Mouse (Mus musculus): ENCODE results near the gene Znrf1. TPM values are rescaled to one million over a fixed set of nuclear protein-coding genes. Genes with fewer than 3 reads are reported as not detected.
A peak's percentile ranks its signal among the peaks of the same experiment; 100 is the strongest.

The Znrf1 gene
- polyA plus RNA-seq, 1 experiment from 2014 or later = 37.4 TPM

- H3K9ac ChIP-seq (ENCODE audit: low read depth, low read length) = no peak overlapping the region
- 82% methylated on average over 12 of the region's 12 CpGs for WGBS
- ATAC-seq (ENCODE audit: low FRiP score, low TSS enrichment) = no peak
- H3K4me2 ChIP-seq (replicated peaks; ENCODE audit: low read depth, low read length) = no peak overlapping the region
- no peaks in the 10 kb centered on the region for H3K27me3 ChIP-seq (ENCODE audit: control insufficient read depth, insufficient read depth, low read length)
- H3K27ac ChIP-seq (ENCODE audit: low read depth, low read length) = 0 out of 2 replicates have a peak overlapping the region, but pooled peaks have one; percentile 11
- H3K9me3 ChIP-seq (ENCODE audit: control insufficient read depth, low read length) = no peaks in the 10 kb centered on the region
- H3K36me3 ChIP-seq (ENCODE audit: control insufficient read depth, insufficient read depth, low read length) = peaks cover 22% of the 10 kb centered on the region
- H3K4me1 ChIP-seq (ENCODE audit: control insufficient read depth, insufficient read depth, low read length) = no peaks in the 10 kb centered on the region
- H3K4me3 ChIP-seq (ENCODE audit: low read length) = no peak overlapping the region
Measured at GRCm38 (mm10) chr8:111624081-111624852, 88.4 kb downstream of the Znrf1 start.

- no peaks in the 10 kb centered on the region for H3K9me3 ChIP-seq (ENCODE audit: control insufficient read depth, low read length)
- 0 out of 2 replicates have a peak, but pooled peaks cover 3% of the 10 kb centered on the region for H3K4me1 ChIP-seq (ENCODE audit: control insufficient read depth, insufficient read depth, low read length)
- no peak overlapping the region for H3K27ac ChIP-seq (ENCODE audit: low read depth, low read length)
- H3K4me2 ChIP-seq (replicated peaks; ENCODE audit: low read depth, low read length) = no peak overlapping the region
- H3K36me3 ChIP-seq (ENCODE audit: control insufficient read depth, insufficient read depth, low read length) = peaks cover 21% of the 10 kb centered on the region
- ATAC-seq (ENCODE audit: low FRiP score, low TSS enrichment) = no peak
- no peak overlapping the region for H3K4me3 ChIP-seq (ENCODE audit: low read length)
- H3K9ac ChIP-seq (ENCODE audit: low read depth, low read length) = no peak overlapping the region
- H3K27me3 ChIP-seq (ENCODE audit: control insufficient read depth, insufficient read depth, low read length) = no peaks in the 10 kb centered on the region
- WGBS = 93% methylated on average over 10 of the region's 10 CpGs
Measured at GRCm38 (mm10) chr8:111624853-111625221, 88.9 kb downstream of the Znrf1 start.

GRCm38 (mm10) chr8:111625694-111626527 lies 90.0 kb downstream of the Znrf1 start:
- Histone ChIP-seq H3K36me3 (ENCODE audit: control insufficient read depth, insufficient read depth, low read length) (peaks cover 21% of the 10 kb centered on the region), H3K9ac (ENCODE audit: low read depth, low read length) (no peak overlapping the region), H3K27me3 (ENCODE audit: control insufficient read depth, insufficient read depth, low read length) (no peaks in the 10 kb centered on the region), H3K4me1 (ENCODE audit: control insufficient read depth, insufficient read depth, low read length) (0 out of 2 replicates have a peak, but pooled peaks cover 3% of the 10 kb centered on the region), H3K4me2 (replicated peaks; ENCODE audit: low read depth, low read length) (no peak overlapping the region), H3K4me3 (ENCODE audit: low read length) (no peak overlapping the region), H3K27ac (ENCODE audit: low read depth, low read length) (no peak overlapping the region), H3K9me3 (ENCODE audit: control insufficient read depth, low read length) (no peaks in the 10 kb centered on the region)
- 38% methylated on average over 6 of the region's 6 CpGs for WGBS
- peak; percentile 20; the same call in 1 of the 2 replicates for ATAC-seq (ENCODE audit: low FRiP score, low TSS enrichment)

GRCm38 (mm10) chr8:111626528-111626820 lies 90.6 kb downstream of the Znrf1 start:
- Histone ChIP-seq H3K4me1 (ENCODE audit: control insufficient read depth, insufficient read depth, low read length) (0 out of 2 replicates have a peak, but pooled peaks cover 3% of the 10 kb centered on the region), H3K9me3 (ENCODE audit: control insufficient read depth, low read length) (no peaks in the 10 kb centered on the region)
- WGBS = 78% methylated on average over 8 of the region's 8 CpGs

GRCm38 (mm10) chr8:111626933-111627332 lies 91.0 kb downstream of the Znrf1 start:
- no peak overlapping the region for H3K9ac ChIP-seq (ENCODE audit: low read depth, low read length)
- no peaks in the 10 kb centered on the region for H3K9me3 ChIP-seq (ENCODE audit: control insufficient read depth, low read length)
- no peak overlapping the region for H3K27ac ChIP-seq (ENCODE audit: low read depth, low read length)
- H3K27me3 ChIP-seq (ENCODE audit: control insufficient read depth, insufficient read depth, low read length) = no peaks in the 10 kb centered on the region
- 84% methylated on average over 14 of the region's 14 CpGs for WGBS
- H3K4me1 ChIP-seq (ENCODE audit: control insufficient read depth, insufficient read depth, low read length) = 0 out of 2 replicates have a peak, but pooled peaks cover 3% of the 10 kb centered on the region
- ATAC-seq (ENCODE audit: low FRiP score, low TSS enrichment) = no peak
- H3K36me3 ChIP-seq (ENCODE audit: control insufficient read depth, insufficient read depth, low read length) = peaks cover 12% of the 10 kb centered on the region
- no peak overlapping the region for H3K4me3 ChIP-seq (ENCODE audit: low read length)
- H3K4me2 ChIP-seq (replicated peaks; ENCODE audit: low read depth, low read length) = no peak overlapping the region

More at GRCm38 (mm10) chr8:111626528-111626820, 90.6 kb downstream of the Znrf1 start:
- H3K4me2 ChIP-seq (replicated peaks; ENCODE audit: low read depth, low read length) = no peak overlapping the region
- peaks cover 16% of the 10 kb centered on the region for H3K36me3 ChIP-seq (ENCODE audit: control insufficient read depth, insufficient read depth, low read length)
- no peak overlapping the region for H3K4me3 ChIP-seq (ENCODE audit: low read length)
- no peak for ATAC-seq (ENCODE audit: low FRiP score, low TSS enrichment)
- no peak overlapping the region for H3K27ac ChIP-seq (ENCODE audit: low read depth, low read length)
- no peaks in the 10 kb centered on the region for H3K27me3 ChIP-seq (ENCODE audit: control insufficient read depth, insufficient read depth, low read length)
- H3K9ac ChIP-seq (ENCODE audit: low read depth, low read length) = no peak overlapping the region

GRCm38 (mm10) chr8:111627923-111628322 lies 92.0 kb downstream of the Znrf1 start:
- Histone ChIP-seq H3K36me3 (ENCODE audit: control insufficient read depth, insufficient read depth, low read length) (peaks cover 3% of the 10 kb centered on the region), H3K9ac (ENCODE audit: low read depth, low read length) (no peak overlapping the region), H3K4me2 (replicated peaks; ENCODE audit: low read depth, low read length) (no peak overlapping the region), H3K9me3 (ENCODE audit: control insufficient read depth, low read length) (no peaks in the 10 kb centered on the region), H3K4me1 (ENCODE audit: control insufficient read depth, insufficient read depth, low read length) (0 out of 2 replicates have a peak, but pooled peaks cover 3% of the 10 kb centered on the region), H3K4me3 (ENCODE audit: low read length) (no peak overlapping the region), H3K27me3 (ENCODE audit: control insufficient read depth, insufficient read depth, low read length) (no peaks in the 10 kb centered on the region), H3K27ac (ENCODE audit: low read depth, low read length) (no peak overlapping the region)
- 96% methylated on average over 9 of the region's 9 CpGs for WGBS
- ATAC-seq (ENCODE audit: low FRiP score, low TSS enrichment) = no peak

GRCm38 (mm10) chr8:111628401-111628800 lies 92.5 kb downstream of the Znrf1 start:
- WGBS = 95% methylated on average over 12 of the region's 12 CpGs
- Histone ChIP-seq H3K4me3 (ENCODE audit: low read length) (no peak overlapping the region), H3K4me2 (replicated peaks; ENCODE audit: low read depth, low read length) (no peak overlapping the region), H3K36me3 (ENCODE audit: control insufficient read depth, insufficient read depth, low read length) (no peaks in the 10 kb centered on the region; the same call in 1 of the 2 replicates), H3K27ac (ENCODE audit: low read depth, low read length) (no peak overlapping the region), H3K4me1 (ENCODE audit: control insufficient read depth, insufficient read depth, low read length) (0 out of 2 replicates have a peak, but pooled peaks cover 3% of the 10 kb centered on the region), H3K9me3 (ENCODE audit: control insufficient read depth, low read length) (no peaks in the 10 kb centered on the region), H3K9ac (ENCODE audit: low read depth, low read length) (no peak overlapping the region), H3K27me3 (ENCODE audit: control insufficient read depth, insufficient read depth, low read length) (no peaks in the 10 kb centered on the region)
- no peak for ATAC-seq (ENCODE audit: low FRiP score, low TSS enrichment)

GRCm38 (mm10) chr8:111628894-111629501 lies 93.1 kb downstream of the Znrf1 start:
- WGBS = 88% methylated on average over 19 of the region's 19 CpGs
- H3K36me3 ChIP-seq (ENCODE audit: control insufficient read depth, insufficient read depth, low read length) = no peaks in the 10 kb centered on the region; the same call in 1 of the 2 replicates
- 0 out of 2 replicates have a peak, but pooled peaks cover 3% of the 10 kb centered on the region for H3K4me1 ChIP-seq (ENCODE audit: control insufficient read depth, insufficient read depth, low read length)
- no peak overlapping the region for H3K4me3 ChIP-seq (ENCODE audit: low read length)
- H3K9me3 ChIP-seq (ENCODE audit: control insufficient read depth, low read length) = no peaks in the 10 kb centered on the region
- H3K4me2 ChIP-seq (replicated peaks; ENCODE audit: low read depth, low read length) = no peak overlapping the region
- H3K27ac ChIP-seq (ENCODE audit: low read depth, low read length) = no peak overlapping the region
- H3K27me3 ChIP-seq (ENCODE audit: control insufficient read depth, insufficient read depth, low read length) = no peaks in the 10 kb centered on the region
- ATAC-seq (ENCODE audit: low FRiP score, low TSS enrichment) = no peak
- no peak overlapping the region for H3K9ac ChIP-seq (ENCODE audit: low read depth, low read length)
